Mouse (Mus musculus): ENCODE data around the gene Trim28.

The Trim28 gene

DNA sequence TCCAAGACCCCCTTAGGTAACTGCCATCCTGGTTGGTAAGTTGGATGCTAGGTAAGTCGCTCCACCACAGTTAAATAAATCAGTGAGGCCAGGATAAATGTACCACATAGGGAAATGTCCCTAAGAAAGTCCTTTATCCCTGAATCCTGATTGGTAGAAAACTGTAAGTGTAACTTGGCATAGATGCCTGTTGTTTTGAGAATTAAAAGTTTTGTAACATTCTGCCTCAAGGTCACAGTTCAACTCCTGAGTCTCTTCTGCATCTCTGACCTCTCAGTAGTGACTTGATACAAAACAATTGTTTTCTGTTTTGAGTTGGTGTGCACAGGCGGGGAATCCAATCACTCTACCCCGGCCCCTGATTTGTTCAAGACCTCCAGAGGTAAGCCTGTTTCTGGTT is at the start of gene Trim28:
Gene Trim28 (plus strand): TSS at position 264 of the 400 bp plus-strand sequence.
- DNase-seq (ENCODE audit: low spot score in 2 of 2), result no peak

DNA sequence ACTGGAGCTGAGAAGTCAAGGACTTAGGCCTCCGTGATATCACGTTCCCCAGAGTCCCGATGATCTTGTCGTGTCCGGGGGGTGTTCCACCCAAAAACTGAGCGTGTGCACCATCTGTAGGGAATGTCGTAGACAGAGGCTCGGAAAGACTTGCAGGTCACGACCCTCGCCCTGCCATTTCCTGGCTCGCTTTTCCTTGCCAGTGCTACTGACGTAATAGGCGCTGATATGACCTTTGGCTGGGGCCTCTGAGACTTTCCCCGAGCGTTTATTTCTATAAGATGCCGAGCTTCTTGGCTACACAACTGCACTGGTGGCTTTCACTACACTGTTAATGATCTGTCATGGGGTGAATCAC is 49.1 kb upstream of the Trim28 start:
- no peak for DNase-seq (ENCODE audit: low spot score in 2 of 2)

DNA sequence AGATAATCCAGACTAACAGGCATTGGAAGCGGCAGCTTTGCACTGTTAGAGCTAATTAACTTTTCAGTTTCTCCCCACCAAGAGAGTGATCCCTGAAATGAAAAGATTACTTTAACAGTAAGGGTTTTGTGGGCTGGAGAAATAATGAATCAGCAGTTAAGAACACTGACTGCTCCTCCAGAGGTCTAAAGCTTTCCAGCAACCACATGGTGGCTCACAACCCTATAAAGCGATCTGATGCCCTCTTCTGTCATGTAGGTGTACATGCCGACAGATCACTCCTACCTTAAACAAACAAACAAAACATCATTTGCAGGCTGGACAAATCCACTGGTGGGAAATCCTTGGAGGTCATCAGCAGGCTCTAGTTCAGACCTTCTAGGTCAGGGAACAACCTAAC is 44.0 kb upstream of the Trim28 start:
- no peak for DNase-seq (ENCODE audit: low spot score in 2 of 2)

DNA sequence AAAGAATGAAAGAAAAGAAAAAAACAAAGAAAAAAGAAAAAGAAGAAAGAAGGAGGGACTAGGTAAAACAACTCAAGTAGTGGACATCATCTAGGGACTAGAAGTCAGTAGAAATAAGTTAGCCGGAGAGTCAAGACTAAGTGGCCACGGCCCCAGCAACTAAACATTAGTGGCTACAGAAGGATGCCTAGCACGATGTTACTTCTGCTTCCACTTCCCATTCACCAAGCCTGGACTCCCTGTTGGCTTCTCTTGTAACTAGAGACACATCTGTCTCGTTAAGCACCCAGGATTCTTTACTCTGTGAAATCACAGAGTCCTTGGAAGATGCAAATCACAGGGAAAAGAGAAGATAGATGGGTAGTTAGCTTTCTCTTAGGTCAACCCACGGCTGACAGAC is 41.4 kb upstream of the Trim28 start:
- DNase-seq (ENCODE audit: low spot score in 2 of 2), result no peak

DNA sequence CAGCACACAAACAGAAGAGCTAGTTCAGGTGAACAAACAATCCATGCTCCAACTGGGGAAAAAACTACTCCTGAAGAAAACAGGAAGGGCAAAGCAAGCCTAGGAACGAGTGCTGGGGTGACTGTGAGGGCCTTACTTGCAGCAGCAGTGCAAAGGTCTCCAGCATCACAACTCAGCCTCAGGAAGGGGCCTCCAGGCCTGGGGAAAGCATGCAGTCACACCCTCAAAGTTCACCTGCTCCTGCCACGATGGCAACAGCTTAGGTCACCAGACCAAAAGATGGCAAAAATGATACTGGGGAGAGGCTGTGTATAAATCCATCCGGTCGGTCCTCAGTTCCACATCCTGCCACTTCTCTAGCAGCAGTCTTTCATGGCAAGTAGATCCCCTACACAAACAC is 40.0 kb upstream of the Trim28 start:
- DNase-seq (ENCODE audit: low spot score in 2 of 2), result no peak

DNA sequence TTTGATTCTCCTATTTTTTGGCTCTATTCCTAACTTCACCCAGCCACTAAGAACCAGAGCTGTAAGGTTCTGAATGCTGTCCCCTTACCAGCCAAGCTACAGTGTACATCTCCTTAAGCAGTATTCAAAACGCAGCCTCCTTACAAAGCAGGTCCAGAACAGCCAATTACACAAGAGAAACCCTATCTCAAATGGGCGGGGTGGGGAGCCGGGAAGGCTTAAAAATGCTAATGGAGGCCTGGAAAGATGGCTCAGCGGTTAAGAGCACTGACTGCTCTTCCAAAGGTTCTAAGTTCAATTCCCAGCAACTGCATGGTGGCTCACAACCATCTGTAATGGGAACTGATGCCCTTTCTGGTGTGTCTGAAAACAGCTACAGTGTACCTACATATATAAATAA is 39.2 kb upstream of the Trim28 start:
- no peak for DNase-seq (ENCODE audit: low spot score in 2 of 2)

DNA sequence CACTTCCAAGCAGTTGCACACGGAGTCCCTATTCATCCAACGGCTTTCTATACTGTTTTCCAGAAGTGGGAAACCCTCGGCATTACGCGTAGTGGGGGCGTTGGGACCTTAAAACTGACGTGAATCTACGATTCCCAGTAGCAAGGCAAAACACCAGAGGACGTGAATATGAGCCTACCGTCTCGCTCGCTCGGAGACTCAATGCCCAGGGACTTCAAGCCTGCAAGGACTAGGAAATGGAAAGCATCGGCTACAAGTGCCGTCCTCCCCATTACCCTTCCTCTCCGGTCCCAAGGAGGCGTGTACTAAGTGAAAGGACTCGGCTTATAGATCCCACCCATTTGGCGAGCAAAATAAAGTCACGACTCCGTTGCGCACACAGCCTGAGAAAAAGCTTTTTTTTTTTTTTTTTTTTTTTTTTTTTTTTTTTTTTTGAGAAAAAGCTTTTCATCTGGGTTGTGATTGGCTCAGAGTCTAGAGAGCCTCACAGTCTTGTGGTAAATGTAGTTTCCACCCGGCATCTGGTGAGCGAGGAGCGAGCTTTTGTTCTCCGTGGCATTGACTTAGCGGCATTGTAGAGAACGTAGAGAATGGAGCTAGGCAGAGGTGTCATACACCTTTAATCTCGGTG is 37.3 kb upstream of the Trim28 start:
- no peak for DNase-seq (ENCODE audit: low spot score in 2 of 2)

DNA sequence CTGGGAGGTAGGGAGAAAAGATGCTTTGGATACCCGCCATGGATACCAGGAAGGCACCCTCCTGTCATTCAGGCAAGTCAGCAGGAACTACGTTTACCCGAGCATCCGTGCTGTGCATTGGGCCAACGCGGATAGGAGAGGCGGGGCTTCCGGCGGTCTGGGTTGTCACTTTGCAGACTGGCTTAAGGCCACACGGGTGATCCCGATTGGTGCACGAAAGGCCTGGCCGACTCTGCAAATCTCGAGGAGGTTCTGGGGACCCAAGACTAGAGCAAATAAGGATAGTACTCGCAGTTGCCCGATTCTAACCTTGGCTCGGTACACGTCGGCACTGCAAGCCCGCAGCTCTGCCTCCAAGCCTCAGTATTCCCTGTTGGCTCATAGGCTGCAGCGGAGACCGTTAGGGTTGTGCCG is 33.2 kb upstream of the Trim28 start, which contains the start of gene Zfp324:
Gene Zfp324 (plus strand): TSS at position 161 of the 414 bp plus-strand sequence.
- peak; percentile 84 to 90 for DNase-seq (ENCODE audit: low spot score in 2 of 2)

DNA sequence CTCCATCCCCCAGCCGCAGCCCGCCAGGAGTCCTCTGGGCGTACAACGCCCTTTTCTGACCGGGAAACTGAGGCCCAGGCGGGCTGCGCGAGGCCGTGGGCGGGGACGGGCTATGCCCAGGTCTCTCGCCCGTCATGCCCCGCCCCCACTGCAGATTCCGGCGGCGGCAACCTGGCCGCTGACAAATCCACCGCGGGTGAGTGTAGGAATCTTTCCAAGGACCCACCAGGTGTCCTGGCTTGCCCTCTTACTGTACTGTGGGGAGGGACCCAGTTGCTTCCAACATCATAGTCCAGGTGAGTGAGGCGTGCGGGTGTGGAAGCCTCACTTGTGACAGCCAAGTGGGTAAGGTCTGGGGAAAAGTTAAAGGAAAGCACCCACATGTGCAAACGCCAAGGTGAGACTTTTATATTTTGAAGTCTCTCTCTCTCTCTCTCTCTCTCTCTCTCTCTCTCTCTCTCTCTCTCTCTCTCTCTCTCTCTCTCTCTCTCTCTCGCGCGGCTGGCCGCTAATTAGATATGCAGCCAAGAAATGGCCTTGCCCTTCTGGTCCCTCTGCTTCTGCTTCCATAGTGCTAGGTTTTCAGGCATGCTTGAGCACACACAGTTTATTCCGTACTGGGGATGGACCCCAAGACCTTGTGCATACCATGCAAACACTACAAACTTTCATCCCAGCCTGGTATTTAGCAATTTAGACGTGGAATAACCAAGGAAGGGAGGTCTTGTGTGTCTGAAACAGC is 32.6 kb upstream of the Trim28 start:
- peak in 1 of 2 experiments; percentile 35 for DNase-seq (ENCODE audit: low spot score in 2 of 2)

DNA sequence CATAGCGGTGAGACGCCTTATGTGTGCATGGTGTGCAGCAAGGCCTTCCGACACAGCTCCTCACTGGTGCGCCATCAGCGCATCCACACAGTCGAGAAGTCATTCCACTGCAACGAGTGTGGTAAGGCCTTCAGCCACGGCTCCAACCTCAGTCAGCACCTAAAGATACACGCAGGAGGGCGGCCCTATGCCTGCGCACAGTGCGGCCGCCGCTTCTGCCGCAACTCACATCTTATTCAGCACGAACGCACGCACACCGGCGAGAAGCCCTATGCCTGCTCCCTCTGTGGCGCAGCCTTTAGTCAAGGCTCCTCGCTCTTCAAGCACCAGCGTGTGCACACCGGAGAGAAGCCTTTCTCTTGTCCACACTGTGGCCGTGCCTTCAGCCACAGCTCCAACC is 28.0 kb upstream of the Trim28 start:
- DNase-seq (ENCODE audit: low spot score in 2 of 2), result no peak

DNA sequence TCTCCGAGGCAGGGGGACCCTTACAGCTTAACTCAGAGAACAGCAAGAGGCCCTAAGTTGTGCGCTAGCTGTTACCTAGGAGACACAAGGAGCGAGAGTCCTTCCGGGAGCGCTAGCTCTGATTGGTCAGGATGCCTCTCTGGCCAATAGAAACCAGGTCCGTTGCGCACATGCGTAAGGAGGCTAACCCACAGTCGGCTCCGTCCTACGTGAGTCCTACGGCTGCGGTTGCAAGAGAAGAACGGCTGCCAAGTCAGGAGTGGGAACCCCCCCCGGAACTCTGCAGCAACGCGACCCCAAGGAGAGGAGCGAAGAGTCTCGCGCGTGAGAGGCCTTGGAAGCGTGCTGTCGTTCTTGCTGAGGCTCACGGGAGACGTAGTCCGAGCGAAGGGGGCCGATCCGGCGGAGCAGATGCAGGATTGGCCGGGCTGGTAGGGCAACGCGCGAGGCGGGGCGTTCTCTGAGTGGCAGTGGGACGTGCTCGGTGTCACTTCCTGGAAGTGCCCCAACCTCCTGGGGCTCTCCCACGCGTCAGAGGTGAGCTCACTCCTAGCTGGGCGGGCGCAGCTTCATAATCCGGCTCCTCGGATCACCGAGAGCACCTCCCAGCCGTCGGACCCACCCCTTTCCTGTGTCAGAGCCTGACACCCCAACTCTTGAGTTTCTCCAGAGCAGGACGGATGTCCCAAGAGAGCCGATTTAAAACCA is 21.1 kb upstream of the Trim28 start, which contains the start of gene Zfp446:
Gene Zfp446 (plus strand): TSS at position 167 of the 708 bp plus-strand sequence.
- peak; percentile 97 to 99 for DNase-seq (ENCODE audit: low spot score in 2 of 2)

DNA sequence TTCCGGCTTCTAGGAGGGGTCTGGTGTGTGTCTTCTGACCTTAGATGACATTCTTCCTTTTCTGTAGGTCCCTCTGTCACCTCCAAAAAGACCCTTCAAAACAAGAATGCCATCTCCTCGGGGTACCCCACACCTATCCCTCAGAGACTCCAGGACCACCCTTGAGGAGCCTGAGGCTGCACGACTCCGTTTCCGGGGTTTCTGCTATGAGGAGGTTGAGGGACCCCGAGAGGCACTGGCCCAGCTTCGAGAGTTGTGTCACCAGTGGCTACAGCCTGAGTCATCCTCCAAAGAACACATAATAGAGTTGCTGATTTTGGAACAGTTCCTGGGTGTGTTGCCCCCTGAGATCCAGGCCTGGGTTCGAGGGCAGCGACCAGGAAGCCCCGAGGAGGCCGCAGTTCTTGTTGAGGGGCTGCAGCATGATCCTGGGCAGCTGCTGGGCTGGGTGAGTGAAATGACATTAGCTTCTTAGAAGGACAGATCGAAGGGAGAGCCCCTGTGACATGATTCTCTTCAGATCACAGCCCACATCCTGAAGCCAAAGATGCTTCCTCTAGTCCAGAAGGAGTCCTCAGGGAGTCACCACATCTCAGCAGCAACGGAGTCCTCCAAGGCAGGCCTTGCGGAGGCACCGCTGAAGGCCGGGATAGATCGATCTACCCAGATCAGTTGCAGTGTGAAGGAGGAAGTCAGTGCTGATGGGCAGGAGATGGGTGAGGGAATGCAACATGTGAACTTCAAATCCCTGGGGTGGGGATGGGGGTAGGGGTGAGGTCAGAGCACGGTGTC is 19.8 kb upstream of the Trim28 start:
- no peak for DNase-seq (ENCODE audit: low spot score in 2 of 2)

DNA sequence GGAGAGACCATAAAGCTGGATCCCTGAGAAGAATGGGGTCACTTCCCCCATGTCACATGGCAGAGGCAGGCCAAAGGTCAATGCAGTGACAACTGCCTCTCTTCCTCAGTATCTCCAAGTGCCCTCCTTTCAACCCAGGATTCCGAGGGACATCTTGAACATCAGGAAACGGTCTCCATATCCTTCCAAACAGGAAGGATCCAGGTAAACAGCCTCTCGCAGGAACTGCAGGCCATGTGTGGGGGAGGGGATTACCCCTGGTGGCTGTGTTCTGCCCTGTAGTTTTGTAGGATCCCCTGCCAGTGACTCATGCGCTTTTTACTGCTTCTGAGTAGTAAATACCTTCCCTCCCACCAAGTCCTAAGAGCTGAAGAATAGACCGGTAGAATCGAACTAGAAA is 19.1 kb upstream of the Trim28 start:
- no peak for DNase-seq (ENCODE audit: low spot score in 2 of 2)

DNA sequence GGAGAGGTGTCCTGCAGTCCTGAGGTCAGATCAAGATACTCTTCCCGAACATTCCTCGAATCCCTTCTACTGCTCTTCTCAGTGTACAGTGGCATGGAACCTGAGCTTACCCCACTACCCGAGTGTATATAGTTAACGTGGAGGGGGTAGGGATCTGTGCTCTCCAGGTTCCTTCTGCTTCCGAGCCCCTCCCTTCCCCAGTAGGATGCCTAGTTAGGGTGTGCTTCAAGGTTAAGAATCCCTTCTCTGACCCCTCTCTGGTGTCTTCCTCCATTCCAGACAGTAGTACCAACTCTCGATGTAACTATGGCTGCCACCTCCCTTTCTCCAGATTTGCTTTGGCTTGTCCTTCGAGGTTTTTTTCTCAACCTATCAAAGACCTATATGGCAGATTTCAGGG is 18.6 kb upstream of the Trim28 start:
- DNase-seq (ENCODE audit: low spot score in 2 of 2), result no peak

DNA sequence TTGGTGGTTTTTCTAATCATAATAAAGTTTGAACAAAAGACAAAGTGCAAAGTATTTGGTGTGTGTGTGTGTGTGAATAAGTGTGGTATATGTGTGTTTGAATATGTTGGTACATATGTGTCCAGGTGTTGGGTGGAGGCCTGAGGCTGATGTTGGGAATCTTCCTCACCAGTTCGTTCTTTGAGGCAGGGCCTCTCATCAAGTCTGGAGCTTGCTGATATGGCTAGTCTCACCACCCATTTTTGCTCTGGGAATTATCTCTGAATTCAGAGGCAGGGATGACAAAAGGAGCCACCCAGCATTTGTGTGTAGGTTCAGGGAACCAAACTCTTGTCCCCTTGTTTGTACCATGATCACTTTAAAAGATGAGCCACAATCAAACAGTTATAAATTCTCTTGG is 13.2 kb upstream of the Trim28 start:
- DNase-seq (ENCODE audit: low spot score in 2 of 2), result no peak

DNA sequence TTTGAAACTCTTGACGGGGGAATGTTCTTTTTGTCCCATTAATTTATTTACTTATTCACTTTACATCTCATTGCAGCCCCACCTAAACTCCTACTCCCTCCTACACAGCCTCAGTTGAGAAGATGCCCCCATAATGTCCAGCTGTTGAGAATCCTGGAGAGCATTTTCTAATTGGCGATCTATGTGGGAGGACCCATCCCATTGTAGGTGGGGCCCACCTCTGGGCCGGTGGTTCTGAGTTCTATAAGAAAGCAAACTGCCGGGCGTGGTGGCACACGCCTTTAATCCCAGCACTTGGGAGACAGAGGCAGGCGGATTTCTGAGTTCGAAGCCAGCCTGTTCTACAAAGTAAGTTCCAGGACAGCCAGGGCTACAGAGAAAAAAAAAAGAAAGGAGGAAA is 12.0 kb upstream of the Trim28 start:
- DNase-seq (ENCODE audit: low spot score in 2 of 2), result no peak

DNA sequence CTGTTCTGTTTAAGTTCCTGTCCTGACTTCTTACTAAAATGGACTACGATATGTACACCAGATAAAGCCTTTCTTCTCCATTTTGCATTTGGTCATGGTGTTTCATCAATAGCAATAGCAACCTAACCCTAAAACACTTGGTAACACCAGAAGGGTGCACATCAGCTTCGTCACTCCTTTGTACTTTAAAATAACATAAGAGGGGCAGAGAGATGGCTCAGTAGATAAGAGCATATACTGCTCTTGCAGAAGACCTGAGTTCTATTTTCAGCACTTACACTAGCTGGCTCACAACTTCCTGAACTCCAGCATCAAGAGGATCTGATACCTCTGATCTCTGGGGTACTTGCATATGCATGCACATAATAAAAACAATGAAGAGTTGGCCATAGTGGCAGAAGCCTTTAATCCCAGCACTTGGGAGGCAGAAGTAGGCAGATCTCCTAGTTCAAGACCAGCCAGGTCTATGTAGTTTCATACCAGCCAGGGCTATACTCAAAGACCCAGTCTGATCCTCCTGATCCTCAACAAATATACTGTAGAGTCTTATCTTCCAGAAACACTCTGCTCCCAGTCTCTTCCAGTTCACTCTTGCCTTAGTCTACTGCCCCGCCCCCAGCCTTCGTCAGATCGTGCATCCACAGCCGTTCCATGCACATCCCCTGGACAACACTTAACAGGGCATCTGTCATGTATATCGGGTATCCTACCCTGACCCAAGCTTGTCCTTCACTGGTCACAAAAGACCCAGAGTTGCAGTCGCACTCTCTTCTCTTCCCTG is 11.3 kb upstream of the Trim28 start:
- no peak for DNase-seq (ENCODE audit: low spot score in 2 of 2)

DNA sequence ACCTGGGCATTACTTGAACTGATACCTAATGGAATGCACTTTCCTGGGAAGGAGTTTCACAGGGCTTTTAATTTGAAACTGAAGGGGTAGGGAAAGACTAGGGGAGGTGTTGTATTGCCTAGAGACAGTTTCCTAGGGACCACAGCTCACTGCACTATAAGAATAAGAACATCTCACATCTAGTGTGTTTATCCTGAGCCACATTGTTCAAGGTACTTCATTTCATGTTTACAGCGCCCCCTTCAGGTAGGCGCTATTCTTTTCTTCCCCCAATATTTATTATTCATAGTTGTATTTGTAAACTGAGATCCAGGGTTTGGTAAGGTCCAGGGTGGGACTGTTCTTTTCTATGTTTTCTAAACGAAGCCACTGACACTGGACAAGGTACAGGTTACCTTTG is 6.7 kb upstream of the Trim28 start:
- DNase-seq (ENCODE audit: low spot score in 2 of 2), result no peak

DNA sequence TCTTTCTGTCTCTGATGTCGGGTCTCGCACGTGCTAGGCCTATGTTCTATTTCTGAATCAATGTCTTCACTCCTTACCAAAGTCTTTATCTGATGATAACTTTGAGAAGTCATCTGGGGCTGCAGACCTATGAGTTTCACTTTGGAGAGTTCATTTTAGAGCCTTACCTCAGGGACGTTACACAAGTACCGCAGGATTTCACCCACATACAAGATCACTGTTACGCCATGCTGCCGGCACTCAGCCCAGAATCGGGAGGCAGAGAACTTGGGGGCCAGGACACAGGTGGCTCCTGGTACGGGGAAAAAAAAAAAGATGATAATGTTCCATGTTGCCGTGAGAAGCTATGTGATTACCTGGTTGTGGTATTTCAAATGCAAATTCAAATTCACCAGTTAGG is 5.8 kb upstream of the Trim28 start:
- DNase-seq (ENCODE audit: low spot score in 2 of 2), result no peak

DNA sequence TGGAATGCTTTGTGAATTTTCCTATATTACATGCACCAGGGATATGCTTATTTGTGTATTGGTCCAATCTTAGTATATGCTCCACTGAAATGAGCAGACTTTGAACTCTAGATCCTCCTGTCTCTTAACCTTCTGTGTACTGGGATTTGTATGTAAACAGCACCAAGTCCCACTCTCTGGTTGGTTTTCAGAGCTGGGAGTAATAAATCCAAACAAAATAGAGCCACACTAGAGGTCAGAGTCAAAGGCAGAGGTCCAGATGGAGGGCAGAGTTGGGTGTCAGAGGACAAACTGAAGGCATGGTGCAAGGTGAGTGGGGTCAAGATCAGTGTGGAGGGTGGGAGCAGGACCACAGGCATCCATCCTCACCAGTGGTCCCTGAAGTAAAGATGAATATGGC is 3.1 kb upstream of the Trim28 start:
- no peak for DNase-seq (ENCODE audit: low spot score in 2 of 2)

DNA sequence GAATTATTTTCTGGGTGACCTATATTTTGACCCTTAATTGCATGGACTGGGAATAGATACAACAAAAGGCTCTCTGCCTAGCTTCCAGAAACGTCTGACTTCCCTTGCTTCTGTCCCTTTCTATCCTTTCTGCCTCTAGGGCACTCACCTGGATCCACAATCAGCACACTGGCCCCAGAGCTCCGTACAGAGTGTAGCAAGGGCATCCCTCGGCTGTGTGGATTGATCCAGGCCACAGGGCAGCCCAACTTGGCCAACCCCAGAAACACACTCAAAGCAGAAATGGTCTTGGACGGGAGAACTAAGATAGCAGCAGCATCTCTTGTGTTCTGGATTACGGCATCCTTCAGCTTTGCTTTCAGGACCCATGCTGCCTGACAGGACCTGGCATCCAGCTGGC is 1.7 kb upstream of the Trim28 start:
- no peak for DNase-seq (ENCODE audit: low spot score in 2 of 2)
